9 mouse cellular contexts compared by ENCODE assay signal in genomic region chr6:87323381-87323780, GRCm38 (mm10). TPM values are rescaled to one million over a fixed set of nuclear protein-coding genes. Genes with fewer than 3 reads are reported as not detected.
DNase-seq lines count a peak whose midpoint lies in the region.
"Had no signal": no experiment of that assay in that cellular context is flagged by ENCODE, and none has a peak within 500 bp of the region (broad histone marks: within the 10 kb centered on the region; RNA-seq: fewer than 3 reads in every experiment).

No protein-coding gene starts in this region.

- DNase-seq in heart, adult 18-20 months: peak; percentile 21 to 64
- DNase-seq in heart, postnatal 25 days (ENCODE audit: low spot score): no peak
- peak; percentile 71 for DNase-seq in 3T3-L1 (ENCODE audit: low read depth, low spot score)
- DNase-seq in NIH3T3 (ENCODE audit: low read depth): peak; percentile 79
- DNase-seq in kidney, adult 9 months: peak; percentile 47
- peak; percentile 64 for DNase-seq in retina, embryonic 14.5 days (ENCODE audit: low spot score)
- DNase-seq in right cerebral cortex, postnatal 36 days (ENCODE audit: low spot score in 2 of 2): no peak
- DNase-seq in yolk sac, embryonic 10.5 days (ENCODE audit: low spot score): no peak

- intact Hi-C loops in heart, postnatal 25 days (cut with DNase I): loop anchor here (1.0 kb wide), 1 partner anchor 222 kb away; no protein-coding TSS in a partner anchor

RNA-seq across cellular contexts. Expression of gene Antxr1, which starts 12.2 kb away (rescaled TPM):
- 1 to 10 TPM; 6.5 to 7.6 TPM for total RNA-seq in heart, adult 18-20 months (2021)
- 10 to 100 TPM in 1 of 2 experiments, 1 to 10 TPM in 1; 9.8 to 11.7 TPM for total RNA-seq in heart, postnatal 25 days (2021)

RNA-seq across cellular contexts. Expression of gene Gkn1, which starts 27.4 kb away (rescaled TPM):
- total RNA-seq in heart, adult 18-20 months (2021): not detected
- total RNA-seq in heart, postnatal 25 days (2021): not detected
- total RNA-seq: heart, postnatal 10 days had no signal

RNA-seq across cellular contexts. Expression of gene Gkn2, which starts 49.8 kb away (rescaled TPM):
- not detected for total RNA-seq in heart, adult 18-20 months (2021)
- not detected for total RNA-seq in heart, postnatal 25 days (2021)
- total RNA-seq: heart, postnatal 10 days had no signal

Comparison
In these comparisons a context has a peak if more than half of its experiments do, and no peak if none do; other contexts are left out.
1. DNase-seq: peak in heart, adult 18-20 months (2 of 2), 3T3-L1 (single experiment), NIH3T3 (single experiment), kidney, adult 9 months (single experiment) and retina, embryonic 14.5 days (single experiment); none in heart, postnatal 25 days (single experiment), right cerebral cortex, postnatal 36 days (0 of 2) and yolk sac, embryonic 10.5 days (single experiment).